Mouse (Mus musculus): ENCODE measurements around the gene Slx1b.
A peak's percentile ranks its signal among the peaks of the same experiment; 100 is the strongest.
"Not testable (repeated sequence)": the region's sequence is repeated elsewhere in the genome, so short reads cannot be mapped to it uniquely, and the experiment has no call there.

Slx1b gene

DNA sequence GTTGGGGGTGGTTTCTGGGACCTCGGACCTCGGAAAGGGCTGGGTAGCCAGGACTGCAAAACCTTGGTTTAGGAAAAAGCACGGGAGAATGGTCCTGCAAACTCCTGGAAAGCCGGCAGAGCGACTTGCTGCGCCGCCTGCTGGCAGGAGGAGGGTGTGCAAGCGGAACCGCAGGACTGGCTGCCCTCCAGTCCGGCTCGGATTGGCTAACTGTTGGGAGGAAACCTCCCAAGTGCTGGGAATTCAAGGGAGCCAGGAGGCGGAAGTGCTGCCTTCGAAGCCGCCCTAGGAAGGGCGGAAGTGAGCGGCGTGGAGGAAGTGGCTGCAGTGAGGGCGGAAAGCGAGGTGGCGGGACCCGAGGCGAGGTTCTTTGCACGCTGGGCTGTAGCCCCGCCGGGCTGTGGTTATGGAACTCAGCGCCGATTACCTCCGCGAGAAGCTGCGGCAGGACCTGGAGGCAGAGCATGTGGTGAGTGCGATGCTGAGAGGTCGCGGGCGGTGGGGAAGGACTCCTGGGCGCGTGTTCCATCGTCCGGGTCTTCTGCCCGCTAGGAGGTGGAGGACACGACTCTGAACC, at the start of gene Slx1b:
TSS of gene Slx1b (minus strand) at position 154 of the 577 bp plus-strand sequence.
- DNase-seq: peak; percentile 94

DNA sequence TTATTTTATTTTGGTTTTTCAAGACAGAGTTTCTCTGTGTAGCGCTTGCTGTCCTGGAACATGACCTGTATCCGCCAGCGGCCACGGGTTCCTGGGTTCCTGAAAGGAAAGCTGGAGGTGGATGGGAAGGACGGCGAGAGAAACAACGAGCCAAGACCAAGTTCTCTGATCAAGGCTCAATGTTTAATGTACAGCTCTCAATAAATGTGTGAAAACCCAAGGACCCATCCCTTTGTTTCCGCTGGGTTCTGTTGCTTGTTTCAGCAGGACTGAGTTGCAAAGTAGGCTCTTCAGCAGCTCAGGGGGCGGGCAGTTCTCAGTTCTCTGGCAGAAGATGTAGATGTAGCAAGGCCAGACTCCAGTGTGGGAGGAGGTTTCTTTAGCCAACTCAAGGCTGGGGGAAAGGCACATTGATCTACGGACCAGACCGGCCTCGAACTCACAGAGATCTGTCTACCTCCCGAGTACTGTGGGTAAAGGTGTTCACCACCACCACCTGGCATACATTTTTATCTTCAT, 46.4 kb upstream of the Slx1b start:
- no peak for DNase-seq

DNA sequence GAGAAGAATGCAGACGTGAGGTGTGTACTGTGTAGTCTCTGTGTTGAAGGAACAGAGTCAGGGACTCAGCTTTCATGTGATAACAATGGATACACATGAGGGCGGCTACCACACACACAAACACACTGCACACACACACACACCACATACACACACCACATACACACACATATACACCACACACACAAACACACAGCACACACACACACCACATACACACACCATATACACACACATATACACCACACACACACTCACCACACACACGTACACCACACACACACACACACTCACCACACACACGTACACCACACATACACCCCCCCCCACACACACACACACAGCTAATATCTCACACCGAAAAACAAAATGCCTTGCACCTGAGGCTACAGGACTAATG, 45.9 kb upstream of the Slx1b start:
- no peak for DNase-seq

DNA sequence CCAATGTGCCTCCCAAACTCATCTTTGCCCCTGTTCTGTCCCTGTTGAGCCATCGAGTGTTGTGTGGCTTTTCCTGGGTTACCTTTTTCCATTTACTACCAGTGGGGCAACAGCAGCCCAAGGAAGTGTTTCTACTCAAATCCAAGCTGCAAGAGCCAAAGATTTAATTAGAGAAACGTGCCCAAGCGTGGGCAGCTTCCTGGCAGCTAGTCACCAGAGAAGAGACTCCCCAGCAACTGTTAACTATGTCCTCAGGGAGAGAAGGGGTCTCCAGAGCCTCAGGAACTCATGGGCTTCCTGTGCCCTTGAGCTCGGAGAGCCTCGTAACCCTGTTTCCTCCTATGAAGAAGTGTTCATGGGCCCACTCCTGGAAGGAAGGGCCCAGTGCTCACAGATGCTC, 45.4 kb upstream of the Slx1b start:
- no peak for DNase-seq

DNA sequence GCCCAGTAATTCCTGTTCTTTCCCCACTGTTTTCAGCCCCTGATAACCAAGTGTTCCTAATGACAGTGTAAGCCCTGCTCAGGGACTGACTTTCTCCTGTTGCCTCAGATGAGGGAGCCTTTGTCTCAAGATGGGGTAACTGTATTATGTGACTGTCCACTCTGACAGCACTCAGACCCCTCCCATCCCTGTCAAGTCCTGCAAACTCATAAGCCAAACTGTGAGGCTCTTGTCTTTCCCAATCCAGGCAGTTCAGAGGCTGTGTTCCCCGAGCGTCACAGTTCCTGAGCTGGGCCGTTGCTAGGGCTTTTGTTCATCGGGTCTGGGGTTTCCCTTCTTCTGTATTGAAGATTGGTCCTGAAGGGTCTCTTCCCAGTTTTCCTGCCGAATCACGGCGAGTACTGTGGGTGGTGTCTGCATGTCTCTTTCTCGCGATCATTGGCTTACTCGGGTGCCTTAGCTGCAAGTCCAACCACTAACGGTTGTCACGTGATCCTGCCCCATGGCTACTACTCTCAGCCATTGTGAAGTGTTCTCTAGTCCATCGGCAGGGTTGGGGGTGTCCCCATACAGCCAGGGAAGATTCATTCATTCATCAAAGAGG, 44.6 kb upstream of the Slx1b start:
- no peak for DNase-seq

DNA sequence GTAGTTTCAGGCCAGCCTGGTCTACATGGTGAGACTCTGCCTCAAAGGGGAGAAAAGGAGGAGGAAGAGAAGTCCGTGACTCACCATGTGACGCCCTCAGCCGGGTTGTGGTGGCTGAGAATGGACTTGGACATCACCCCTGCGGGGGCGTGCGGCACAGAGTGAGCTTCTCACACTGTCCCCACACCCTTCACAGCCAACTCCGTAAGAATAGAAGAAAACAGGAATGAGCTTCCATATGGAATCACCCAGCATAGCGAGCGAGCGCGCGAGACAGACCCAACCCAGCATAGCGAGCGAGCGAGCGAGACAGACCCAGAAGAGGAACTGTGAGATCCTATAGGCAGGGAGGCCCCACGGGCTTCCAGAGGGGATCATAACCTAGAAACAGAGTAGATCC, 44.0 kb upstream of the Slx1b start:
- no peak for DNase-seq

DNA sequence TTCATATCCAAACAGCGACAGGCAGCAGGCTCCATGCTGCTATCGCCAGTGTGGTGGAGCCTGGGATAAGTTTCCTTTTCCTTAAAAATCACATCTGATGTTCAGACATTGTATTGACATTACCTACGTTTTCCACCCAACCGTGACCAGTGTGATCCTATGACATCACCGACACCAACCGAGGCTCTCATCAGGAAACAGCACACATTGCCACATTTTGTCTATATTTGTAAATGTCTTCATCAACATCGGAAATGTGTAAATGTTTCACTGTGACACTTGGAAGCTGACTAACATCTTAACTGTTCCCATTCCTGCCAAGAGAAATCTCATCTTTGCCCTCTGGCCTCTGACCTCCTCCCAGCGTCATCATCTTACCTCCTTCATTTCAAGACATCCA, 40.5 kb upstream of the Slx1b start:
- DNase-seq: no peak

DNA sequence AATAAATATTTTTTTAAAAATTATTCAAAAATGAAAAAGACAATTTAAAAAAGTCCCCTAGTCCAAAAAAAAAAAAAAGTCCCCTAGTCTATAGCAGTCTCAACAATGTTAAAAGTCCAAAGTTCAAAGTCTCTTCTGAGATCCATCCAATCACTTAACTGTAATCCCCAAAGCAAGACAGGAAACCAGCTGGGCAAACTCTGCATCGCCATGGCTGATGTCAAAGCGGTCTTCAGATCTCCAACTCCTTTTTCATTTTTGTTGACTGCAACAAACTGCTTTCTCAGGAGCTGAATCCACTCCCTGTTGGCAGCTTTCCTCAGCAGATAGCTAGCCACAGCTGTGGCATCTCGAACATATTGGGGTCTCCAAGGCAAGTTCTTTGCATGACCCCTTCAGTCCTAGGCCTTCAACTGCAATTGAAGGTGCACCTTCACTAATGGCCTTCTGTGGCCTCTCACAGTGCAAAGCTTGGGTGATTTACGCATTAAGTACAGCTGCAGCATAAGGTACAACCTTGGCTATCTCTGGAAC, 34.7 kb upstream of the Slx1b start:
- DNase-seq: not testable (repeated sequence)

DNA sequence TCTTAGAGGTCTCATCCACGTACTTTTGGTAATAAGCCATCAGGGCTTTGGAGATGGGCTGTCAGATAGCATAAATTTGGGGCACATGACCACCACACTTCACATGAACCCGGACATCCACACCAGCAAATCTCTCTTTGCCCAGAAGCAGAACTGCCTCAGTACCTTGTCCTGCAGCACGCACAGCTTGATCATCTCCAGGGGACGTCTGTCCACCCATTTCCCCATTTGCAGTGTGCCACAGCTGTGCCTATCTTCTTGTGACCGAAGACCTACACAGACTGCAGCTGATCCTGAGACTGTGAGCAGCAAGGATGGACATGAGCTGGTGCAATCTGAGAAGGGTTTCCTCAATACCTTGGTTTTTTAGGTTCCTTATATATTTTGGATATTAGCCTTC, 30.1 kb upstream of the Slx1b start:
- no peak for DNase-seq

DNA sequence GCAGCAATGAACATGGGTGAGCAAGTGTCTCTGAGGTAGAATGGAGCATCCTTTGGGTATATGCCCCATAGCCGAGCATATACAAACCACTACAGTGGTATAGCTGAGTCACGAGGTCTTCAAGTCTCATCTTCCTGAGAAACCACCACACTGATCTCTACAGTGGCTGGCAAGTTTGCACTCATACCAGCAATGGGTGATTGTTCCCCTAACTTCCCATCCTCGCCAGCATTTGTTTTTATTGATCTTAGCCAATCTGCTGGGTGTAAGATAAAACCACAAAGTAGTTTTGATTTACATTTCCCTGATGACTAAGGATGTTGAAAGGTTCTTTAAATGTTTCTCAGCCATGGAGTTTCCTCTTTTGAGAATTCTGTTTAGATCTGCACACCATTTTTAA, 29.5 kb upstream of the Slx1b start:
- DNase-seq: no peak

DNA sequence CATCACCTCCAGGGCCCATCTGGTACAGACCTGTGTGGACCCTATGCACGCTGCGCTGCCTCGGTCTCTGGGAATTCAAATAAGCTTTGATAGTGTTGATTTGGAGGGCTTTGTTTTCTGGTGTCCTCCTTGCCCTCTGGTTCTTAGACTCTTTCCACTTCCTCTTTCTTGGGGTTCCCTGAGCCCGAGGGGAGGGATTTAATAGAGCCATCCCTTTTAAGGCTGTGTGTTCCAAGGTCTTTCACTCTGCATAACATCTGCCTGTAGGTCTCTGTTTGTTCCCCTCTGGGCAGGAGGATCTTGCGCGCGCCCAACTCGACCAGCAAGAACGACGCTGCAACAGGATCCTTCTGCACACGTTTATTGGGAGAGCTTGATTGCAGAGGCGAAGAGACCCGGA, 26.1 kb upstream of the Slx1b start:
- no peak for DNase-seq

DNA sequence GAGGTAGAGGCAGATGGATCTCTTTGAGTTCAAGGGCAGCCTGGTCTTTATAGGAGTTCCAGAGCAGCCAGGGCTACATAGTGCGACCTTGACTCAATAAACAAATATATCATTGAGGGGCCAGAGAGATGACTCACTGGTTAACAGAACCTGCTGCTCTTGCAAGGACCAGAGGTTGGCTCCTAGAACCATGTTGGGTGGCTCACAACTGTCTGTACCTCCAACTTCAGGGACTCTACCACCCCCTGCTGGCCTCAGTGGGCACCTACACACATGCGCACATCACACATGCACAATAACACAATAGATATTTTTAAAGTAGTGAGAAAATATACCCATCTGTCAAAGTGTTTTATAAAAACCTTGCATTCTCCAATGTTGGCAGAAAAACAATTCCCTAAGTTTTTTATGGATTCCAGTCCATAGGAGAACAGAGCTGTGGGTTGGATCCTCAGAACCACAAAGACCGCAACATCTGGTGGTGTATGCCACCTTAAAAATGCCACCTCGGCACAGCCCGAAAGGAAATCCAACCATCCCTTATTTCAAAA, 23.3 kb upstream of the Slx1b start:
- no peak for DNase-seq

DNA sequence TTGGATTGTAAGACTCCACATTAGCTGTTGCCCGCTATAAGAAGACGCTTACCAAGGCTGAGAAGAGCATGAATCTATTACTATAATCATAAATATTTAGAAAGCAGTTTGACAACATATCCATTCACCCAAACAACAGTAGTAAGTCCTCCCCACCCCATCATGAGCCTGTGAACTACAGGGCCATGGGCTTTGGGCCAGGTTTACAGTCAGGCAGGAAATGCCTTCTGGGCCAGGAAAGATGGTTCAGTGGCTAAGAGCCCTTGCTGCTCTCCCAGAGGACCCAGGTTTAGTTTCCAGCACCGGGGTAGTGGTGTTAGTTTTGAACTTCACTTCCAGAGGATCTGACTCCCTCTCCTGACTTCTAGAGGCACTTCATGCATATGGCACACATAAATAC, 22.0 kb upstream of the Slx1b start:
- no peak for DNase-seq

DNA sequence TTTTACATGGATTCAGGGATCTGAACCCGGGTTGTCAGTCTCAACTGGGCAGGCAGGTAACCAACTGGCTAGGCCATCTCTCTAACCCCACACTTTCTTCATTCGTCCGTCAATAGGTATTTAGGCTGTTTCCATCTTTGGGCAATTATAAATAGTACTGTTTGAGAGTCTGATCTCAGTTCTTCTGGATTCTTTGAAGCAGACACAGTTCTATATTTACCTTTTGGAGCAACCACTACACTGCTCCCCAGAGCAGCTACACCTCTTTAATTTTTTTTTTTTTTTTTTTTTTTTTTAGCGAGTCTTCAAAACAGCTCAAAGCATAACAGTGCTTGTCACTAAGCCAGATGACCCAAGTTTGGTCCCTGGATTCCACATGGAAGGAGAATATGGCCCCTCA, 20.1 kb upstream of the Slx1b start:
- DNase-seq: no peak

DNA sequence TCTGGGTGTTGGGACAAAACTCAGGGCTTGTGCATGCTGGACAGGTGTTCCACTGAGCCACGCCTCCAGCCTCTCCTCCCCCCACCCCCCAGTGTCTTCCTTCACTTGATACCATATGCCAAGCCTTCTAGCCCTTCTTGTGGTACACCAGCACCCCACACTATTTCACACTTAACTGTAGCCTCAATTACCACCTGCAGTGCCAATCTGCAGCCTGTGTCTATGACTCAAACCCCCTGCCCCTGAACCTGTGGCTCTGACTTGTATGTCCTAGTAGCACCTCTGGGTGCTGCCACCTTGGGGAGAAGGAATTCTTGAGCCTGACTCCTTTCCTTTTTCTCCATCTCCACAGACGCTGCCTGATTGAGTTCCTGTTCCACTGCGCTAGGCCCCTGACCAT, 16.3 kb upstream of the Slx1b start:
- no peak for DNase-seq

DNA sequence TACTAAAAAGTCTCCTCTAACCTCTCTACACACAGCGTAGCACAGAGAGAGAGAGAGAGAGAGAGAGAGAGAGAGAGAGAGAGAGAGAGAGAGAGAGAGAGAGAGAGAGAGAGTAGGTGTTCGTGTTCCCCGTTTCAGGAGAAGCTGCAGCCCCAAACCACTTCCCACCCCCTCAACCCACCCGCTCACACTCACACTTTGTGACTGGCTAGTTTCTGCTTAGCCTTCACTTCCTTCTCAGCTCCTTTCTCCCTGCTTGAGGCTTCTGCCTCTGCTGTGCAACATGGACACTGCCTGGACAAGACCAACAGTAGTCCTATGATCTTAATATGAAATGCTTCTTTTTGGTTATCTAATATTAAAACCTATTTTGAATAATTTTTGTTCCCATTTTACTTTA, 14.7 kb upstream of the Slx1b start:
- DNase-seq: no peak

DNA sequence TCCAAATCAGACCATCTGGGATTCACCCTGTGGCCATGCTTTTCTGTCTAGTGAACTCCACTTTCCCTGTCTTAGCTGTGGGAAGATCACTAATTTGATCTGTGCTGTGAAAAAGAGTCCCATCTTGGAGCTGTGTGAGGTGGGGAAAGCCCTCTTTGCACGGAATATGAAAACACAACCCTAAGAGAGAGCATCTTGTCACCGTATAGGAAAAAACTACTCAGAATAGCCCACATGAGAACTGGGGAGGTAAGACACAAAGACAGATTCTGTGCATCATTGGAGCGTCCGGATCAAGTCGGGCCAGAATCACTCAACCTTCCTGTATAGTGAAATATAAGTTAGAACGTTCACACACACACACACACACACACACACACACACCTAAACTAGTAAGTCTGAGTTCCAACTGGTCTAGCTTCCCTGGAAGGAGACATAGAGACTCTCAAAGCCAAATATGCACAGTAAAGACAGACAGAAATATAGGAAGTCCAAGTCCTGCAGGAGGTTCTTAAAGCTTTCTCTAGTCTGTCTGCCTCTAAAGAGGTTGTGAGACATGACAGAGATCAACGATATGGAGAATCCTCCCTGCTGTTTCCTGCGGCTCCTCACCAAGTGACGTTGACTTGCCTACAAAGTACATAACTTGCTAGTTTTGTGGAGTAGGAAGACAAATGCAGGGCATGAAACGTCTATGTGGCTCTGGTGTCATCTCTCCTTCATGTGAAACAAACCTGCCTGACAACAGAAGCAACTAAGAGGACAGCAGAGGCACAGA, 12.8 kb upstream of the Slx1b start:
- no peak for DNase-seq

DNA sequence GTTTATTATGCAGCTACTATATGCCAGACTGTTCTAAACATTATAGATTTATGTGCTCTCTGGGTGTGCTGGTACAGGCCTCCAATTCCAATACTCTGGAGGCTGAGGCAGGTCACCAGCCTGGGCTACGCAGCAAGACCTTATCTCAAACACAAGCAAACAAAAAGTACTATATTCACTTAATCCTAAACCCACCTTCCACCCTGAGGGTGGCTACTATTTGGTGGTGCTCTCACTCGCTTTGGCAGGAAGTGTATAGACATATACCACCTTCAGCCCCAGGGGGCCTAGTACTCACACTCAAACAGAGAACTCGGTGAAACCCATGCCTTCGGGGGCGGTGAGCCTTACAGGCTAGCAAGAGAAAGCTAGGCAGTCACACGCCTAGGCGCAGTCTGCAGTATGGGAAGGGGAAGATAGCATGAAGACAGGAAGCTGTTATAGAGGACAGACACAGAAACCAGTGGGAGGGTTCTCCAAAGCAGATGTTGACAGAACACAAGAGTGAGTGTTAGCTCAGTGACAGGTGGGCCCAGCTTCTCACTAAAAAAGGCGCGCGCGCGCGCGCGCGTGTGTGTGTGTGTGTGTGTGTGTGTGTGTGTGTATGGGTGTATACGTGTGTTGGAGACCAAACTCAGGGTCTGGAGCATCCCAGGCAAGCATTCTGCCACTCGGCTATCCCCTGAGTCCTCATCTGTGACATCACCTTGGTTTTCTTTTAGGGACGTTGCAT, 12.0 kb upstream of the Slx1b start, which contains the start of gene Coro1a:
TSS of gene Coro1a (minus strand) at position 346 of the 733 bp plus-strand sequence.
- DNase-seq: no peak

DNA sequence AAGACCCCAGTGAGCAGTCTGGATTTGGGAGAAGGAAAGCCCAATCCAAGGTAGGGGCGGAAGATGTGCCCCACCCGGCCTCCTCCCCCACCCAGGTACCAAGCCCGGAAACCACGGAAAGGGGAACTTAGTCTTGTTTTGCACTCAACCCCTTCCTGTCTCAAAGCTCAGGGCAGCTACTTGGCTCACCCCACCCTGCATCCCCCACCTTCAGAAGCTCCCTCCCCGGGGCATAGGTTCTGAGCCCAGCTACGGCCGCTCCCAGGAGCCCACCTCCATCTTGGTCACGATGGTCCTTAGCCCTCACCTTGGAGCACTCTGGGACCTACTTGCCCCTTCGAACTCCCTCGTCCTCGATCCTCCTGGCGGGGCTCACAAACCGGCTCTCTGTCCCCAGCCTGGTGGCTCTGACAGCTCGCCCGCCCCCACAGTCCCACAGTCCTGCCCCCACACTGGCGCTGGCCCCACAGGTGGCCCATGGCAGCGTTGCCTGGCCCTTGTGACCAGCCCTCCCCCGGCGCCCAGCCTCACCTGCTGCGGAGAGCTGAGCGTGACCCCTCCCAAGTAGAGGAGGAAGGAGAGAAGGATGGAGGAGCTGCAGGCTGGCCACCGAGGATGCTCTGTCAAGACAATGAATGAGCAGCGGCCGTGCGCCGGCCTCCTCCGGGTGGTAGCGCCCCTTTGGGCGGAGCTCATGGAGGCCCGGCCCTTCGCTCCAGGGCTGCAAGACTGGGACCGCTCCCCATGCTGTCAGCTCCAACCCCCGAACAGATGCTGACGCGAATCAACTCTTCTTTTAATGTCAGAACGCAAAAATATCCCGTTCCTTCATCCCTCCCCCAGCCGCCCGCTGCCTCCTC, 8.8 kb upstream of the Slx1b start:
- DNase-seq: peak; percentile 86 to 91

DNA sequence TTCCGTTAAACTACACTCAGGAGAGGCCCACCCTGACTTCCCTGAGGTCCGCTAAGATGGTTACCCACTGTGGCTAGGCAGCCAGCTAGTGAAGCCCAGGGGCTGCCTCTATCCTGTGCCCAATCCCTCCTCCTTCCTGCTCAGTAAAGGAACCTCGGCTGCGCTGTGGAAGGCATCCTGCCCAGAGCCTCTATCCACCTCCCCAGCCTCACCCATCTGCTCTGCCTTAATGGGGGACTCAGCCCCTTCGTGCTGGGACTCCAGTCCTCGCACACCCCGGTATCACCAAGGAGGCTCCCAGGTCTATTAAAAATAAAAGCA, 8.1 kb upstream of the Slx1b start:
- DNase-seq: peak; percentile 43 to 51

DNA sequence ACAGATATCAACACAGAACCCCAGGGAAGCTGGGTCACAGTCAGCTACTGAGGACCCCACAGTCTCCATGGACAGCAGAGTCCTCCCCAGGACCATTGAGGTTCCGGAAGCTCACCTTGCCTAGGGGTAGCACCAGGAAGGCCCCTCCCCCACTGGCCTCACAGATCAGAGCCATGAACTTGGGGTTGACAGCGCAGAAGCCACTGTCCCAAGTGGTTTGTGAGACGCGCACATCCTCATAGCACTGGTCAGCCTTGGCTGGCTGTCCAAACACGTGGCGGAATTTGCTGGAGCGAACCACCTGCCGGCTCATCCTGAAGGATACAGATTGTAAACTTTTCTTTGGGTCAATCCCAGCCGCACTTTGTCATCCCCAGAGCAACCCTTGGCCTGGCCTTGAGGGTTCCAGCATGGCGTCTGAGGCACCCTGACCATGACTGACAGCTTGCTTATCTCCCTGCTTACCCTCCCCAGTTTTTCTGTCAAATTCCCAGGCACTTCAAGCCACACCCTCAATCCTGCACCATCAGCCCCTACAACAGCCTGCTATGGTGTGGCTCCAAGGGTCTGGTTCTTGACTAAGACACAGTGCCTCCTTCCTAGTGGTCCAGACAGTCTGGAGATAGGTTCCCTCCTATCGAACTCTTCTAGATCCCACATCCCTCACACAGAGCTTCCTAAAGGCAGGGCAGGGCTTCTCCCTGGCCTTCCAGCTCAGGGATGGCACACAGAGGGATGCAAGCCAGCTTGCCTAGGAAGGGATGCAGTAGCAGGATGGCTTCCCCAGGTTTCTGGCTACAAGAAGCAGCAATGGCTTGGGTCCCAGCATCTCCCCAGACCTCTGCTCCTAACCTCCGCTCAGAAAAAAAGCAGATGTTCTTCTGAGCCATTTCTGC, 7.5 kb upstream of the Slx1b start:
- peak; percentile 20 to 41 for DNase-seq

Data from cerebellum, postnatal 36 days (tissue).